Mouse (Mus musculus) ES-E14 (cell line): ENCODE results near the gene Gm17571. TPM values are rescaled to one million over a fixed set of nuclear protein-coding genes. Genes with fewer than 3 reads are reported as not detected.

ENCODE experiments used
- DNase-seq: peaks from one replicate; pipeline ENCODE4 v3.0.0-alpha.2; 2013; ENCODE audit warnings: low read depth, low spot score
- H3K27ac ChIP-seq: 2 replicates; pipeline ENCODE4 v1.5.1; 2012; ENCODE audit warnings: low read depth, mild to moderate bottlenecking, low read length, moderate library complexity, mixed read lengths; ENCODE audit not compliant: poor library complexity, insufficient read depth, severe bottlenecking
- H3K36me3 ChIP-seq: 2 replicates; pipeline ENCODE4 v1.6.1; 2012; ENCODE audit warnings: mild to moderate bottlenecking, low read length, moderate library complexity, mixed read lengths; ENCODE audit not compliant: control insufficient read depth, poor library complexity, insufficient read depth, severe bottlenecking
- H3K4me1 ChIP-seq, 2 experiments: fragments of 150-350 bp in 1 of 2; sonication (generic) in 1 of 2; 2 replicates each; pipeline ENCODE4 v1.6.1; 2012; ENCODE audit warnings: low read length in 2 of 2, mild to moderate bottlenecking in 1 of 2, mixed read lengths in 1 of 2; ENCODE audit not compliant: control insufficient read depth in 2 of 2, insufficient read depth in 2 of 2, poor library complexity in 1 of 2
- H3K4me3 ChIP-seq, 2 experiments: fragments of 150-350 bp in 1 of 2; sonication (generic) in 1 of 2; 2 replicates each; pipeline ENCODE4 v1.5.1; 2012; ENCODE audit warnings: low read length in 2 of 2, low read depth in 1 of 2, mild to moderate bottlenecking in 1 of 2, mixed read lengths in 1 of 2; ENCODE audit not compliant: insufficient read depth in 1 of 2, poor library complexity in 1 of 2, severe bottlenecking in 1 of 2
- H3K9ac ChIP-seq: 2 replicates; pipeline ENCODE4 v1.6.1; 2012; ENCODE audit warnings: low read depth, mild to moderate bottlenecking, low read length, mixed read lengths; ENCODE audit not compliant: poor library complexity, insufficient read depth, severe bottlenecking
- H3K9me3 ChIP-seq: fragments of 150-350 bp; sonication (generic); 2 replicates; pipeline ENCODE4 v1.6.1; 2012; ENCODE audit warnings: low read depth, mild to moderate bottlenecking, low read length; ENCODE audit not compliant: control insufficient read depth, insufficient read depth
- CHD2 ChIP-seq: IDR thresholded peaks from 2 replicates; pipeline ENCODE4 v1.6.1; 2014; ENCODE audit warnings: mild to moderate bottlenecking, low read depth, low read length, inconsistent platforms
- HCFC1 ChIP-seq: IDR thresholded peaks from 2 replicates; pipeline ENCODE4 v1.6.1; 2012; ENCODE audit warnings: low read length, inconsistent platforms, borderline replicate concordance; ENCODE audit not compliant: insufficient read depth
- MAFK ChIP-seq: IDR thresholded peaks from 2 replicates; pipeline ENCODE4 v1.6.1; 2014; ENCODE audit warnings: mild to moderate bottlenecking, low read depth, low read length, inconsistent platforms; ENCODE audit not compliant: insufficient read depth
- ZC3H11A ChIP-seq: IDR thresholded peaks from 2 replicates; pipeline ENCODE4 v1.6.1; 2012; ENCODE audit warnings: low read depth, mild to moderate bottlenecking, inconsistent platforms, low read length, borderline replicate concordance
- ZNF384 ChIP-seq: IDR thresholded peaks from 2 replicates; pipeline ENCODE4 v1.6.1; 2012; ENCODE audit warnings: low read depth, low read length, inconsistent platforms
- in situ Hi-C, 2 experiments: fragments of 600-800 bp; cut with MboI; formaldehyde crosslinking; loops; one replicate each; pipeline ENCODE4 v1.15.1; 2025; ENCODE audit warnings: low sequenced_read_pairs in 2 of 2, inconsistent platforms in 1 of 2; ENCODE audit not compliant: unreplicated experiment in 2 of 2
- total RNA-seq: library from RNA; depleted of rRNA; stranded (reverse); fragments of 300-350 nt; gene quantifications from 2 replicates; pipeline ENCODE4 v1.2.3, GENCODE M21; 2012

Gm17571 gene
- total RNA-seq, 1 experiment: not detected

DNA sequence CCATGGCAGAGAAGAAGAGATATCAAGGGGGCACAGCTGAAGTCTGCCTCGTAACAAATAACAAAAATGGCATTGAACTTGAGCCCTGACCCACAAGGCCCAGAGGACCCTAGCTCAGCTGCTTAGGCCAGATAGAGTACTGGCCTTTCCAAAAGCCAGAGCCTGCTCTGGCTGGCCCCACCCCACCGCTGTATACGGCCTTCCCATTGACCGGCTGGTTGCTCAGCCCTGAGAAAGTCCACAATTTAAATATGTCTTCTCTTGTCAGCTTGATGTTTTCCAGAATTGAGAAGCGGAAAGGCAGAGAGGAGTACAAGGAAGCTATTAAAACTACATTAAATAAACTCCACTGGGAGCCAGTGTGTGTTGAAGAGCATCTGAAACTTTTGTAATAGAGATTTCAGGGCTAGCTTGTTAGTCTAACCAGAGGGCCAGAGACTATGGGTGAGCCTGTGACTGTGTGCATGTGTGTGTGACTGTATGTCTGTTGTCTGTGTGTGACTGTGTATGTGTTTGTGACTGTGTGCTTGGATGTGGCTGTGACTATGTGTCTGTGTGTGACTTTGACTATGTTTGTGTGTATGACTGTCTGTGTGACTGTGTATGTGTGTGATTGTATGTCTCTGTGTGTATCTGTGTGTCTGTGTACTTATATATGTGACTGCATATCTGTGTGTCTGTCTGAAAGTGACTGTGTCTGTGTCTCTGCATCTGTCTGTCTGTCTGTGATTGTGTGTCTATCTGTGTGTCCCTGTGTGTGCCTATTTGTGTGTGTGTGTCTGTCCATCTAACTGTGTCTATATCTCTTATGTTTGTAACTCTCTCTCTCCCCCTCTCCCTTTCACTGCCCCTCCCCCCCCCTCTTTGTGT is 36.9 kb upstream of the Gm17571 start:
- TF ChIP-seq HCFC1: no peak
- TF ChIP-seq CHD2: no peak
- TF ChIP-seq MAFK: no peak
- TF ChIP-seq ZNF384: no peak
- TF ChIP-seq ZC3H11A: no peak
- Histone ChIP-seq H3K9ac (no peak overlapping the region), H3K4me3 (no peak overlapping the region), H3K4me1 (no peaks in the 10 kb centered on the region), H3K36me3 (no peaks in the 10 kb centered on the region), H3K27ac (no peak overlapping the region), H3K9me3 (no peaks in the 10 kb centered on the region)
- in situ Hi-C loops: no loop called here
- DNase-seq: no peak

DNA sequence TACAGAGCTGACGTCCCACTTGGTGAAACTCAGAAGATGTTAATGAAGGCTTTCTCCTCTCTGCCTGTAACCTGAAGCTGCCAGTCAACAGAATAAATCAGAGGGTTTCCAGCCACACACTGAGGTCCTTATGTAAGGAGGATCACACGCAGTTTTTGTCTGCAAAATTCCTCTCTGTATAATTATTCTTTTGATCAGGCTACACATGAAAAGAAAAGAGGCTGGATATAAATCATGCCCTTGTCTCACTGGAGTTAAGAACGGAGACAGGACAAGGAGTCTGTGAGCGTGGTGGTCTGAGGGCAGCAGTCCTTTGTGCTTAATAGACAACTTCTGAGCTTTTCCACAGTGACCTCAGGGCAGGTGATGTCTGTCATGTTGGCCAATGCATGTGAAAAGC is 32.7 kb upstream of the Gm17571 start:
- in situ Hi-C loops: no loop called here
- no peak for TF ChIP-seq CHD2
- no peak for TF ChIP-seq HCFC1
- no peak for TF ChIP-seq ZC3H11A
- TF ChIP-seq ZNF384: no peak
- TF ChIP-seq MAFK: no peak
- H3K27ac ChIP-seq: no peak overlapping the region
- no peaks in the 10 kb centered on the region for H3K4me1 ChIP-seq
- no peak overlapping the region for H3K9ac ChIP-seq
- H3K9me3 ChIP-seq: no peaks in the 10 kb centered on the region
- H3K4me3 ChIP-seq: no peak overlapping the region
- no peaks in the 10 kb centered on the region for H3K36me3 ChIP-seq
- no peak for DNase-seq

- TF ChIP-seq ZC3H11A (no peak), CHD2 (no peak), HCFC1 (no peak), MAFK (no peak), ZNF384 (no peak)
- in situ Hi-C loops: no loop called here
- DNase-seq: no peak
- Histone ChIP-seq H3K4me1 (no peaks in the 10 kb centered on the region), H3K9ac (no peak overlapping the region), H3K4me3 (no peak overlapping the region), H3K9me3 (no peaks in the 10 kb centered on the region), H3K36me3 (no peaks in the 10 kb centered on the region), H3K27ac (no peak overlapping the region)
Observed at GRCm38 (mm10) chr9:13474951-13475350, 28.4 kb upstream of the Gm17571 start.

DNA sequence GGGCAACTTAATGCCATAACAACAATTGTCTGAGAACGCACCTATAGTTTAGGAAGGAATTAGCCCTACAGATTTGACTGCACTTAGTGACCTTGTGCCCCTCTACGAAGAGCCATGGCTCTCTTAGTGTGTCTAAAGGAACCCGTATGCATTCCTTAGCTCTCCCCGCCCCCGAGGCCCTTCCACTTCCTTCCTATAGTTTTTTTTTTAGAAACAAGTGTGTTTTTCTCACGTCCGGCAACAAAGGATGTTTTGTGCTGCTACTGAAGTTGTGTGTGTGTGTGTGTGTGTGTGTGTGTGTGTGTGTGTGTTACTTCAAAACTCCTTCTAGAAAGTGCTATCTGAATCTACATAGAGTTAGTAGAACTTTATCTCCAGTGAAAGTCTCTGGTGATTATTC is 23.5 kb upstream of the Gm17571 start:
- TF ChIP-seq ZC3H11A (no peak), ZNF384 (no peak), HCFC1 (no peak), MAFK (no peak), CHD2 (no peak)
- H3K36me3 ChIP-seq: no peaks in the 10 kb centered on the region
- no peak overlapping the region for H3K4me3 ChIP-seq
- no peak overlapping the region for H3K27ac ChIP-seq
- H3K9ac ChIP-seq: no peak overlapping the region
- DNase-seq: no peak
- no peaks in the 10 kb centered on the region; a peak in 1 of 4 replicates for H3K4me1 ChIP-seq
- H3K9me3 ChIP-seq: no peaks in the 10 kb centered on the region
- in situ Hi-C loops: no loop called here

DNA sequence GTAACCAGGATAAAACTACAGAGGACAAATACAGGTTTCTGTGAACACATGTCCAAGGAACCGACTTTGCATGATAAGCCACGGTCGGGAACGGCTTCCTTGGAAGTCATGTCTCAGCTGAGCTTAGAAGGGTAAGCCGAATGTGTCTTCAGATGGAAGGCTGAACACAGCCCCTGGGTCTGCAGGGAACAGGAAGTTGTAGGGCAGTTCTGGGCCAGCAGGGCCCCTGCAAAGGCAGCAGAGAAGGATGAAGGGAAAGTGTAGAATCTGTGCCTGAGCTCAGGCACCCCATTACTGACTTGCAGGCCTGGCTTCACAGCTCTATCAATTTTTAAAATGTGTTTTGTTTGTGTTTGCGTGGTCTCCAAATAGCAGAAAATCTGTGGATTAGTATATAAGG is 22.2 kb upstream of the Gm17571 start:
- Histone ChIP-seq H3K4me1 (no peaks in the 10 kb centered on the region; a peak in 1 of 4 replicates), H3K9ac (no peak overlapping the region), H3K4me3 (no peak overlapping the region), H3K27ac (no peak overlapping the region), H3K36me3 (no peaks in the 10 kb centered on the region), H3K9me3 (no peaks in the 10 kb centered on the region)
- in situ Hi-C loops: no loop called here
- no peak for DNase-seq
- TF ChIP-seq ZNF384: no peak
- no peak for TF ChIP-seq CHD2
- no peak for TF ChIP-seq MAFK
- no peak for TF ChIP-seq ZC3H11A
- TF ChIP-seq HCFC1: no peak
